Mouse (Mus musculus): ENCODE measurements around the gene Syp.

GRCm38 (mm10) chrX:7595371-7595770, 42.9 kb upstream of the Syp start:
- TF ChIP-seq POLR2A (IDR thresholded peaks at IDR 0.05; ENCODE audit: control insufficient read depth, low read depth, low read length) = no peak
- TF ChIP-seq CTCF (IDR thresholded peaks at IDR 0.05; ENCODE audit: control insufficient read depth, insufficient read depth, insufficient replicate concordance, low read depth, low read length) = no peak

Measured in testis, adult 2 months (tissue).